Mouse (Mus musculus) ES-E14 (cell line): ENCODE measurements around the gene Map3k5.

Experiments
- CHD2 ChIP-seq: IDR thresholded peaks from 2 replicates; pipeline ENCODE4 v1.6.1; 2014; ENCODE audit warnings: mild to moderate bottlenecking, low read depth, low read length, inconsistent platforms
- HCFC1 ChIP-seq: IDR thresholded peaks from 2 replicates; pipeline ENCODE4 v1.6.1; 2012; ENCODE audit warnings: low read length, inconsistent platforms, borderline replicate concordance; ENCODE audit not compliant: insufficient read depth

DNA sequence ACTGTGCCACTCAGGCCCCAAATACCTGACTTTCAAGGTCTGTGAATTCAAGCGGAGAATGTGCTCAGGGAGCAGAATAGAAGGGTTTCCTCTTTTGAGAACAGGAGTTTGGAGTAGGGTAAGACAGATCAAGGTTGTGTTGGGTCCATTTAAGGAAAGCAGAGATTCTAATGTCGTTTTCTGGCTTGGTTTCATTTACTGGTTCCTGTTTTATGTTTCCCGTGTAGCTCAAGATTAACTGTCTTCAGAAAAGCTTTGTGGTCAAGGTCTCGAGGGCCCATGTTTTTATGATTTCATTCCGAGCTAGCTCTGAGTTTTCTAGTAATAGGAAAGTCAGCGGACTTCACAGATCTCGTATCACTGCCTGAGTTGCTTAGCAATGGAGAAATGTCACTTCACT, 102.6 kb downstream of the Map3k5 start:
- TF ChIP-seq CHD2 (no peak), HCFC1 (no peak)
